Mouse (Mus musculus): ENCODE measurements around the gene Ccdc106. TPM values are rescaled to one million over a fixed set of nuclear protein-coding genes. Genes with fewer than 3 reads are reported as not detected.
"Not testable (repeated sequence)": the region's sequence is repeated elsewhere in the genome, so short reads cannot be mapped to it uniquely, and the experiment has no call there.

Gene Ccdc106
- polyA plus RNA-seq, 1 experiment from 2014 or later = 38.4 TPM

GRCm38 (mm10) chr7:4996003-4996895 is 24.1 kb upstream of the Ccdc106 start, which contains the start of gene Zfp579:
TSS of gene Zfp579 (minus strand) at chr7:4996158.
- Histone ChIP-seq H3K27ac (peak within 1 kb of the TSS; percentile 61), H3K9ac (peak within 1 kb of the TSS; percentile 85), H3K4me2 (replicated peaks) (peak within 1 kb of the TSS; percentile 71), H3K4me1 (peaks cover 28% of the 10 kb centered on the region), H3K4me3 (peak within 1 kb of the TSS; percentile 74), H3K27me3 (peaks cover 24% of the 10 kb centered on the region), H3K9me3 (peaks cover 19% of the 10 kb centered on the region), H3K36me3 (peaks cover 32% of the 10 kb centered on the region)
- WGBS = 4% methylated on average over 17 of the region's 26 CpGs
- ATAC-seq (ENCODE audit: insufficient number of reproducible peaks, insufficient read depth, low FRiP score, low TSS enrichment) = peak; percentile 73

DNA sequence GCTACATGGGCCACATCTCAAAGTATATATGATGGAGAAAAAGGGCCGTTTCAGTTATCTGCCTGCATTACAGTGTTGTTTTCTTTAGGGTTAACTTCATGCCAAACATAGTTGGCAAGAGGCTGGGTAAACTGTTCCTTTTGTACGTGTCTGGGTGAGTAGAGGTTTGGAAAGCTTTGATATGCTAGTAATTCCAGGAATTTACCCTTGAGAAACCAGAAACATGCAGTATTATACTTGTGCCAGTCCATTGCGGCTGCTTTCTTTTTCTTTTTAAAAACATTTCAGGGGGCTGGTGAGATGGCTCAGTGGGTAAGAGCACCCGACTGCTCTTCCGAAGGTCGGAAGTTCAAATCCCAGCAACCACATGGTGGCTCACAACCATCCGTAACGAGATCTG is 23.4 kb upstream of the Ccdc106 start:
- Histone ChIP-seq H3K4me1 (peaks cover 28% of the 10 kb centered on the region), H3K27ac (no peak overlapping the region), H3K36me3 (peaks cover 26% of the 10 kb centered on the region), H3K27me3 (peaks cover 24% of the 10 kb centered on the region), H3K9me3 (peaks cover 13% of the 10 kb centered on the region), H3K9ac (peak overlapping the region; percentile 85), H3K4me3 (peak overlapping the region; percentile 74), H3K4me2 (replicated peaks) (peak overlapping the region; percentile 71)
- no peak for ATAC-seq (ENCODE audit: insufficient number of reproducible peaks, insufficient read depth, low FRiP score, low TSS enrichment)
- 64% methylated on average over 8 of the region's 8 CpGs for WGBS

GRCm38 (mm10) chr7:4999876-5000275 is 20.5 kb upstream of the Ccdc106 start:
- Histone ChIP-seq H3K4me3 (no peak overlapping the region), H3K4me2 (replicated peaks) (no peak overlapping the region), H3K4me1 (peaks cover 11% of the 10 kb centered on the region), H3K9ac (no peak overlapping the region), H3K27ac (no peak overlapping the region), H3K36me3 (no peaks in the 10 kb centered on the region), H3K27me3 (peaks cover 2% of the 10 kb centered on the region), H3K9me3 (no peaks in the 10 kb centered on the region)
- no peak for ATAC-seq (ENCODE audit: insufficient number of reproducible peaks, insufficient read depth, low FRiP score, low TSS enrichment)
- 72% methylated on average over 2 of the region's 2 CpGs for WGBS

GRCm38 (mm10) chr7:5002876-5003275 is 17.5 kb upstream of the Ccdc106 start:
- not testable (repeated sequence) for H3K27me3 ChIP-seq; H3K4me1 ChIP-seq; H3K9ac ChIP-seq; H3K27ac ChIP-seq; ATAC-seq (ENCODE audit: insufficient number of reproducible peaks, insufficient read depth, low FRiP score, low TSS enrichment); H3K4me2 ChIP-seq (replicated peaks); H3K4me3 ChIP-seq; H3K9me3 ChIP-seq
- H3K36me3 ChIP-seq = peaks cover 18% of the 10 kb centered on the region
- WGBS = 65% methylated on average over 8 of the region's 8 CpGs

- no peak for ATAC-seq (ENCODE audit: insufficient number of reproducible peaks, insufficient read depth, low FRiP score, low TSS enrichment)
- Histone ChIP-seq H3K4me3 (no peak overlapping the region), H3K36me3 (peaks cover 70% of the 10 kb centered on the region)
Measured at GRCm38 (mm10) chr7:5008229-5008628, 12.1 kb upstream of the Ccdc106 start.

DNA sequence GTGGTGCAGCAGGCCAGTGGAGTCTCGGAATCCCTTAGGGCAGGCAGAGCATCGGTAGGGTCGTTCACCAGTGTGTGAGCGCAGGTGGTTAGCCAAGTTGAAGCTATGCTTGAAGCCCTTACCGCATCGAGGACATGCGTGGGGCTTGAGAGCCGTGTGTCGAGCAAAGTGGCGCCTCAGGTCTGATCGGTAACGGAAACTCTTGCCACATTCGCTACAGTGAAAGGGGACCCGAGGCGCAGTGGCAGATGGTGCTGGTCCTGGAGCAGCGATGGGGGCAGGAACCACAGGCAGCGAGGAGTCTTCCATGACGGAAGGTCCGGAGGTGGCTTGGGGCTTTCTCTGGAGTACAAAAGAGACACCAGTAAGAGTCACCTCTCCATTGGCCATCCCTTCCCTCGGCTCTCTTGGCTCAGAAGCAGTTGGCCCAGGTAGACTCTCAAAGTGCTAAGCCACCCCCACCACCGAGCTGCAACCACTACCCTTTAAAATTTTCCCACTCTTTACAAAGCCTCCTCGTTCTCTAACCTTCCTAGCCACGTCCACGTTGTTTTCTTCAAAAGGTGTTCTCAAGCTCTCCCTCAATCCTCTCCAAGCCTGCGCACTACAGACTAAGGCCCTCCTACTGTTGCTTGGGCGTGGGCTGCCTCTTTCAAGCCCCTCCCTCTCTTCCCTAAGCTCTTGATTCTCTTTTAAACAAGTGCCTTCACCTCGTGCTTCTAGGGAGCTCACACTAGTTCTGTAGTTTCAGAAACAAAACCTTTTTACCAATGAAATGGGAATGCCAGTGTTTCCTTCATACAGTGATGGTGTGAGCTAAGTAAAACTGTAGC is 7.5 kb upstream of the Ccdc106 start:
- H3K36me3 ChIP-seq = peaks cover 52% of the 10 kb centered on the region
- ATAC-seq (ENCODE audit: insufficient number of reproducible peaks, insufficient read depth, low FRiP score, low TSS enrichment) = no peak
- no peaks in the 10 kb centered on the region for H3K9me3 ChIP-seq

More at GRCm38 (mm10) chr7:5008229-5008628, 12.1 kb upstream of the Ccdc106 start:
- Histone ChIP-seq H3K4me2 (replicated peaks) (no peak overlapping the region), H3K9me3 (no peaks in the 10 kb centered on the region), H3K27me3 (no peaks in the 10 kb centered on the region), H3K27ac (no peak overlapping the region), H3K4me1 (peaks cover 2% of the 10 kb centered on the region; the same call in 1 of the 2 replicates), H3K9ac (no peak overlapping the region)
- 96% methylated on average over 26 of the region's 26 CpGs for WGBS

DNA sequence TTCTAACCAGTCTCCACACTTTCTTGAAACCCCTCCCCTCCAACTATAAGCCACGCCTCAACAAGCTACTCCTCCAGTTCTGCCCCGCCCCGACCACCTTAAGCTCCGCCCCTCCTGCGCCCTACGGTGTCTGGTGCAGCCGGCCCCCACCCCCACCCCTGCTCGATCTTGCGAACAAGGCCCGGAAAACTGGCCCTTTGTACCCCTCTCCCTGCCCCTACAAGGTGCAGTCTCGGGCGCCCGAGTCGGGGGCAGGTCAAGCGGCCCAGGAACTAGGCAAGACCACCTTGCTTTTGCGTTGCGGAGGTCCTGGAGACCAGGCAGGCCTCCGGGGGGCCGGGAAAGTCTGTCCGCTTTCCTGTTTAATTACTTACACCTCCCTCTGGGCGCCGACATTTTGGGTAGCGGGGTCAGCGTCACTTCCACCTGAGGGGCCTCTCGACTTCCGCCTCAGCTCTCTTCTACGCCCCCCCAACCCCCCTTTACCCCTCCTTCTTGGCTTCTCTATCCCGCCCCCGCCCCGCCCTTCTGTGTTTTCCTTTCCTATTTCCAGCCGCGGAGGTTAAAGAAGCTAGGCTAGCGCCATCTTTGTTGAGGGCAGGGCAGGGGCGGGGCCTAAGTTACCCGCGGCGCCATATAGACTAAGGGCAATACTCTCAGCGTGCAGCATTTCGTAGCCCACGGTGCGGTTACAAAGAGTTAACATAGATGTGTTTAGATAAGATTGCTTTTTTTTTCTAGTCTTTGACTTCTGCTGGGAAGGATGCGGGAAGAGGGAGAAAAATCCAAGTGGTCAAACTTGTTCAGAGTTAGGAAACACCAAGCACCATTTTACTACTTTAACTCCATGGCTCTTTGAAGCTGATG is 5.9 kb upstream of the Ccdc106 start, which contains the start of the genes Zfp524 and Fiz1:
Gene Zfp524, plus strand, starts transcription at position 165 of the 867 bp plus-strand sequence.
Gene Fiz1, minus strand, starts transcription at position 447 of the 867 bp plus-strand sequence.
- H3K9ac ChIP-seq = peak within 1 kb of the TSS; percentile 82
- peak; percentile 79 for ATAC-seq (ENCODE audit: insufficient number of reproducible peaks, insufficient read depth, low FRiP score, low TSS enrichment)
- H3K27ac ChIP-seq = peak within 1 kb of the TSS; percentile 98
- peak within 1 kb of the TSS; percentile 66 for H3K4me3 ChIP-seq
- peaks cover 36% of the 10 kb centered on the region for H3K36me3 ChIP-seq
- H3K4me1 ChIP-seq = peaks cover 11% of the 10 kb centered on the region; the same call in 1 of the 2 replicates
- WGBS = under 1% methylated on average over 41 of the region's 42 CpGs
- no peaks in the 10 kb centered on the region for H3K27me3 ChIP-seq
- H3K4me2 ChIP-seq (replicated peaks) = peak within 1 kb of the TSS; percentile 59
- no peaks in the 10 kb centered on the region for H3K9me3 ChIP-seq

More for the DNA sequence above, 7.5 kb upstream of the Ccdc106 start:
- H3K27ac ChIP-seq = no peak overlapping the region
- H3K4me3 ChIP-seq = 0 out of 2 replicates have a peak overlapping the region, but pooled peaks have one; percentile 66
- 92% methylated on average over 27 of the region's 27 CpGs for WGBS
- H3K9ac ChIP-seq = no peak overlapping the region
- peaks cover 11% of the 10 kb centered on the region; the same call in 1 of the 2 replicates for H3K4me1 ChIP-seq
- H3K27me3 ChIP-seq = no peaks in the 10 kb centered on the region
- H3K4me2 ChIP-seq (replicated peaks) = peak overlapping the region; percentile 59

GRCm38 (mm10) chr7:5015118-5016001 is 5.0 kb upstream of the Ccdc106 start, which contains the start of gene Gm44973:
TSS of gene Gm44973 (plus strand) at chr7:5015496.
- peak within 1 kb of the TSS; percentile 66 for H3K4me3 ChIP-seq
- H3K9ac ChIP-seq = peak within 1 kb of the TSS; percentile 82
- H3K27me3 ChIP-seq = no peaks in the 10 kb centered on the region
- under 1% methylated on average over 67 of the region's 76 CpGs for WGBS
- peak within 1 kb of the TSS; percentile 59 for H3K4me2 ChIP-seq (replicated peaks)
- H3K4me1 ChIP-seq = peaks cover 11% of the 10 kb centered on the region; the same call in 1 of the 2 replicates
- no peaks in the 10 kb centered on the region for H3K9me3 ChIP-seq
- peaks cover 27% of the 10 kb centered on the region for H3K36me3 ChIP-seq
- H3K27ac ChIP-seq = peak within 1 kb of the TSS; percentile 98
- ATAC-seq (ENCODE audit: insufficient number of reproducible peaks, insufficient read depth, low FRiP score, low TSS enrichment) = peak; percentile 72

- H3K27ac ChIP-seq = peak overlapping the region; percentile 98
- 64% methylated on average over 3 of the region's 3 CpGs for WGBS
- H3K4me2 ChIP-seq (replicated peaks) = peak overlapping the region; percentile 59
- H3K9ac ChIP-seq = peak overlapping the region; percentile 62
- ATAC-seq (ENCODE audit: insufficient number of reproducible peaks, insufficient read depth, low FRiP score, low TSS enrichment) = no peak
- peaks cover 20% of the 10 kb centered on the region for H3K36me3 ChIP-seq
- H3K4me1 ChIP-seq = peaks cover 11% of the 10 kb centered on the region
- no peaks in the 10 kb centered on the region for H3K9me3 ChIP-seq
- no peaks in the 10 kb centered on the region for H3K27me3 ChIP-seq
- H3K4me3 ChIP-seq = peak overlapping the region; percentile 66
Measured at GRCm38 (mm10) chr7:5016057-5016456, 4.3 kb upstream of the Ccdc106 start.

GRCm38 (mm10) chr7:5016920-5017319 is 3.4 kb upstream of the Ccdc106 start:
- Histone ChIP-seq H3K27me3 (no peaks in the 10 kb centered on the region), H3K9ac (no peak overlapping the region), H3K9me3 (no peaks in the 10 kb centered on the region), H3K4me1 (peaks cover 16% of the 10 kb centered on the region), H3K4me2 (replicated peaks) (no peak overlapping the region), H3K4me3 (no peak overlapping the region), H3K36me3 (peaks cover 14% of the 10 kb centered on the region), H3K27ac (no peak overlapping the region)
- ATAC-seq (ENCODE audit: insufficient number of reproducible peaks, insufficient read depth, low FRiP score, low TSS enrichment) = no peak
- 95% methylated on average over 2 of the region's 2 CpGs for WGBS
